Mouse (Mus musculus) gastrocnemius, postnatal 10 days (tissue): ENCODE data around the gene Gm38393. TPM values are rescaled to one million over a fixed set of nuclear protein-coding genes. Genes with fewer than 3 reads are reported as not detected.

Experiments used
- DNase-seq: peaks from one replicate; pipeline ENCODE4 v3.0.0; 2021; ENCODE audit warnings: mixed read lengths
- long read RNA-seq, 2 experiments: library from polyadenylated mRNA; stranded (forward); transcript quantifications; one replicate each; pipeline ENCODE4 v2.0.0; 2021
- total RNA-seq, 2 experiments: library from RNA; stranded (reverse); gene quantifications; 2 replicates each; pipeline ENCODE4 v1.2.3; 2021

Gene Gm38393
- 1 to 10 TPM; 1.5 to 1.9 TPM for total RNA-seq
- long read RNA-seq, experiment 1: 0 reads
- long read RNA-seq, experiment 2: 0 reads

- DNase-seq: peak; percentile 39
Observed at GRCm38 (mm10) chr7:60004606-60005330, at the start of gene Gm38393, which contains the start of gene Snurf. Gene Gm38393 (minus strand): TSS chr7:60005064. Gene Snurf (minus strand): TSS chr7:60005049.

GRCm38 (mm10) chr7:60047481-60048201 is 42.8 kb upstream of the Gm38393 start:
- DNase-seq: no peak

GRCm38 (mm10) chr7:60013186-60013585 is 8.3 kb upstream of the Gm38393 start:
- DNase-seq: no peak

GRCm38 (mm10) chr7:60007727-60008360 is 3.0 kb upstream of the Gm38393 start:
- DNase-seq: no peak

- DNase-seq: no peak
Observed at GRCm38 (mm10) chr7:60006262-60006661, 1.4 kb upstream of the Gm38393 start.

GRCm38 (mm10) chr7:60003921-60004605 is 801 bp downstream of the Gm38393 start:
- DNase-seq: peak; percentile 8

- DNase-seq: no peak
Observed at GRCm38 (mm10) chr7:60003006-60003865, 1.6 kb downstream of the Gm38393 start.

GRCm38 (mm10) chr7:59978646-59979045 is 26.2 kb downstream of the Gm38393 start:
- no peak for DNase-seq

Other genes with a start within 250 kb of the Gm38393 start
- 10 to 100 TPM; 46.2 to 52.3 TPM for gene Snurf, start within 50 bp of the Gm38393 start, total RNA-seq
- gene Snrpn, start 135.2 kb upstream of the Gm38393 start, total RNA-seq: 10 to 100 TPM; 20.4 TPM